Mouse (Mus musculus): ENCODE measurements at regions not wholly inside any gene's neighbourhood (a gene's known extent, or its start where the extent isn't known, plus 50 kb on each side); places are given as distances from the start of the nearest gene placed in this dataset.

DNA sequence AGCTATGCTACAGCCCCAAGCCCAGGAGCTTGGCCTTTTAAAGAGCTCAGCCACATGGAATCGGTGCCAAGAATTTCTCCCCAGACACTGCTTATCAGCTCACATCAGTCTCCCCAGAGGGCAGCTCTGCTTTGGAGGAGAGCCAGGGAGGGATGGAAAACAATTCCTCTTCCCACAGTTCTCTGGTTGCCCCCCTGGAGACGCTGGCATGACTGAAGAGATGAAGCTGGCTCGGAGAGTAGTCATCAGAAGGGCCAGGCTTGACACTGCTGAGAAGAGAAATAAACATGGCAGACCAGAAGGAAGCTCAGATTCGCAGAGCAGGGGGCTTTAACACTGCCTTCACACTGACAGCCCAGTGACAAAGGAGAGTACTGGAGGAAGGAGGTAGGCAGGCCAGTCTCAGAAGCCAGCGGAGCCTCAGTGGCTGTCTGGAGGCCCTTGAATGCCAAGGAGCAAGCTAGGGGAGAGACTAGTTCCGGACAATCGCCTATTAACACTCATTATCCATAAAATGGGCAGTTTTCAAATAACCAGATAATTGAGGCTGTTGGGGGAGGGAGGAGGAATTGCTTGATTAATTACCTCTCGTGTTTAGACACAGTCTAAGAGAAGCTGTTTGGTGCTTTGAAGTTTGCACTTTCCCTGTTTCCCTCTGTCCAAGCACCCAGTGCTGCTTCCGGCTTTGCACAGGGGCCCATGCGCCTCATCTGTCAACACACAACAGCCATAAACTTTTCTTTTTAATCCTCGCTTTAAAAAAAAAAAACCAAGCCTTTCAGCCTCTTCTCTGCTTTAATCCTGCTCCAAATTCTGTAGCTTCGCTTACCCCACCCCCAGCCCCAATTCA is 148.3 kb downstream of the Ddx1 start:
- no peak for DNase-seq (ENCODE audit: low spot score in 2 of 2)

DNA sequence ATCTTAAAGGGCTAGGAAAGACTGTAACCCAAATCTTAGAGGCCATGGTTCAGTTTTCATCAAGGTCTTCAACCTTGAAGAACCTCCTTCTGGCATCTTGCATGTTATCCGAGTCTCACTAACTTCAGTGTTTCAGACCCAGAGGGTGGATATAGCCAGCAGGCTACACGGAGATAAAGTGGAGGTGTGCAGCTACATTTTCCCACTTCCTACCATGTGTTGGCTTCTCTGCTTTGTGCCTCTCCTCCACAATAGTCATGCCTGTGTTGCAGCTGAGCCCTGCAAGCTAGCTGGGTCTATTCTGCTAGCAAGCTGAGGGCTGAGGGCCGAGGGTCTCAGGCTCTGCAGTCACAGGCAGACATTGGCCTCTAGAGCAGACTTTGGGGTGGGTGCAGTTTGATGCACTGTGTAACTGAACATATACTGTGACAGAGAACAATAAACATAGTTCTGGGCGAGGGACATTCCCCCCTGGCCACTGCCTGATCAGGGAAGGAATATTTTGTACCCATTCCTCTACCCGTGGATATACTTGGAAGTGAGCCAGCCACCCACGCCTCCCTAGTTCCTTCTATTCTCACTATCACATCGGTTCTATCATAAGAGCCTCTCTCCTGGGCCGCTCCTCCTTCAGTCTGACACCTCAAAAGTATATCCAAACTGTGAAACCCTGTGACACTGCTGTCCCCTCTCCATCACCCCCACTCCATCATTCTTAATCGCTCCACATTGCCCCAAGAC is 152.6 kb upstream of the Mycn start:
- peak; percentile 51 for DNase-seq (ENCODE audit: low spot score in 2 of 2)

DNA sequence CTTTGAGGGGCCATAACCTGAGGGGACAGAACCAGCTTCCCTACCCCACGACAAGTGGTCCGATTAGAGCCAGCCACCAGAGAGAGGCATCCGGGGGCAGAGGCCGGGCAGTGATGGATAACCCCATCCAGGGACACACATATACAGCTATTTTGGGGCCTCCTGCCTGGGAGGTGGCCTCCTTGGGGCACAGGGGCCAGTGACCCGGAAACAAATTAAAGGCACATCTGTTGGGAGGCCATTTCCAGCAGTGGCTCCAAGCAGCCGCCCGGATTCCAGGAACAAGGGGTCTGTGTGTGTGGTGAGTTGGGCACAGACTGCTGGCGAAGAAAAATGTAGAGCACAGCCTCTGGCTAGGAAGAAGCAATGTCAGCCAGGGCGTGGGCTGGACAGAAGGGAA is 144.2 kb upstream of the Mycn start:
- no peak for DNase-seq (ENCODE audit: low spot score in 2 of 2)

DNA sequence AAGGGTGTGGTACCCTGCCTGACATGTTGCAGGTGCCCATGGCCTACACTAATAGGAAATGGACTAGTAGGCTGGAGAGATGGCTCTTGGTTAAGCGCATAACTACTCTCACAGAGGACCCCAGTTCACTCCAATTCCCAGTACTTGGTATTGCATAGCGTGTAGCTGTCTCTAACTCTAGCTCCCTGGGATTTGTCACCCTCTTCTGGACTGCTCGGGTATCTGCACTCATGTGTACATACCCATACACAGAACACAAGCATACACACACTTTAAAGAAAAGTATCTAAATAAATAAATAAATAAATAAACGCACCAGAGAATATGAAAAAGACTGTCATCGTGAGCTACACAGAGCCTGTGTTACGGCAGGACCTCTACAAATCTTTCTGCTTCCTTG is 143.8 kb upstream of the Mycn start:
- DNase-seq (ENCODE audit: low spot score in 2 of 2), result no peak

DNA sequence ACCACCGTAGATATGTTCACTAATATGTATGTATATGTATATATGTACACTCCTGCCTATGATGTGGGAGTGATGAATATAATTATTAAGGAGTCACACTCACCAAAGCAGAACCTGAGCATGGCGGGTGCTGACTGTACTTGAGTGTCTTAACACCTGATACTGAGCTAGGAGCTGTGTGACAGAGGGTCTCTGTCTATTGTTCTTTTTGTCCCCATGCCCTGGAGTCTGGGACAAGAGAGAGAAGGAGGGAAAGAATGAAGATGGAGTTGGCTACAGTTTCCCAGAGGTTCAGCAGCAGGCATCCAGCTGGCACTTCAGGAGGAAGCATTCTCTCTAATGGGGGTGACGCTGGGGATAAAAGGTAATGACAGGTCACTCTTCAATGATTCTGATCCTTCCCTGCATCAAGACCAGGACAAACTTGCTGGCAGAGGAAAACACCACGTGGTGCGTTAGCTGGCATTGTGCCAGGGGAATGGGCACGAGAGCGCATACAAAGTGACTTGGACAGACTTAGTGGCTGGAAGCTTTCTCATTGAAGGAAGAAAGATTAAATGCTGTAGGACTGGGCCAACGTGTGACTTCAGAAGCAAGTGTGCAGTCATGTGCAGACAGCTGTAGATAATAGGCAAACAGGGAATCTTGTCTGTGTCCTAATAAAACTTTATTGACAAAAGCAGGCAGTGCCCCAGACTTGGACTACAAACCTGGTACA is 141.8 kb upstream of the Mycn start:
- peak in 1 of 2 experiments; percentile 17 for DNase-seq (ENCODE audit: low spot score in 2 of 2)

DNA sequence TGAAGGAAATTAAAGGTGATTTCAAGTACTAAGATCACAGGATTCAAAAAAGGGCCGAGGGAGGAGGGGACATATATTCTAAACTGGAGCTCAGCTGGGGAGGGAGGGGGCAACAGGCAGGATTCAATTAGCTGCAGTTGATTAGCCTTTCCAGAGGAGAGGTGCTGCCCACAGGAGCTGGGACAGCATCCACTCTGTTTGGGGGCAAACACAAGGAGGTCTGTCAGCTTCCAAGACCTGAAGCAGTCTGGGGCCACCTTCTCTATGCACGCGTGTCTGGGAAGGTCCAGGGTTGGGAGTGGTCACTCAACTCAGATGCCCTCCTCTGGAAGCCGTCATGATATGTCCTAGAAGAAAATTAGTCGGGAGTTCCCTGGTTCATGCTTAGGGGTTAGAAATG is 139.1 kb upstream of the Mycn start:
- no peak for DNase-seq (ENCODE audit: low spot score in 2 of 2)

DNA sequence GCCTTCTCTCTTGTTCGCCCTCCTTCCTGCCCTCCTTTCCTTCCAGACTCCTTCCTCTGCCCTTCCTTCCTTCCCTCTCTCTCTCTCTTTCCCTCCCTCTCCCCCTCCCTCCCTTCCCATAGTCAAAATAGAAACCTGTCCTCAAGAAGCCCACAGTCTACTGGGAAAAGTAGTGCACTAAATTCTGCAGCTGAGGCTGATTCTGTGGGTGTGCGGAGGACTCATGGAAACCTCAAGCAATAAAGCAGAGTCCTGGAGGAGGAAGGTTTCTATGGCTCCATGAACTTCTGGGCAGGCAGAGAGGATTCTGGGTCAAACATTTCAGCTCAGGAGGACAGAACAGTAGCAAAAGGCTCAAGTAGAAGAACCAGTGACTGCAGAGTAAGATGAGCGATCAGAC is 138.1 kb upstream of the Mycn start:
- DNase-seq (ENCODE audit: low spot score in 2 of 2), result peak in 1 of 2 experiments; percentile 17

DNA sequence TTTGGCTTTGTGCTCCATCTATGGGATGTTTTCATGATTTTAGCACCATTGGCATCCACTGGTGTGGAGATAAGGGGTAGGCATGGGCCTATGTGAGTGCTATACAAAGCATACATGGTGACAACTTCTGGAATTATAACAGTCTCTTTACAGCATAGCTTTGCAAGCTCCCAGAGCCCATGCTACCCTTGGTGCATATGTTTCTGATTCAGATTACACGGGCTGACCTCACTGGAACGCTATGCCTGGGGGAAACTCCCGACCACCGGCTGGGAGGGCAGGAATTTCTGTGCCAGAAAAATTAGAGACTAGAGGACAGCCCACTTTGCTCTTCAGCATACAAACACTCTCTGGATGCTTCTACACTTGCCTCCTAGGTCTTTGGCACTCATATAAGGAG is 136.0 kb upstream of the Mycn start:
- DNase-seq (ENCODE audit: low spot score in 2 of 2), result no peak

DNA sequence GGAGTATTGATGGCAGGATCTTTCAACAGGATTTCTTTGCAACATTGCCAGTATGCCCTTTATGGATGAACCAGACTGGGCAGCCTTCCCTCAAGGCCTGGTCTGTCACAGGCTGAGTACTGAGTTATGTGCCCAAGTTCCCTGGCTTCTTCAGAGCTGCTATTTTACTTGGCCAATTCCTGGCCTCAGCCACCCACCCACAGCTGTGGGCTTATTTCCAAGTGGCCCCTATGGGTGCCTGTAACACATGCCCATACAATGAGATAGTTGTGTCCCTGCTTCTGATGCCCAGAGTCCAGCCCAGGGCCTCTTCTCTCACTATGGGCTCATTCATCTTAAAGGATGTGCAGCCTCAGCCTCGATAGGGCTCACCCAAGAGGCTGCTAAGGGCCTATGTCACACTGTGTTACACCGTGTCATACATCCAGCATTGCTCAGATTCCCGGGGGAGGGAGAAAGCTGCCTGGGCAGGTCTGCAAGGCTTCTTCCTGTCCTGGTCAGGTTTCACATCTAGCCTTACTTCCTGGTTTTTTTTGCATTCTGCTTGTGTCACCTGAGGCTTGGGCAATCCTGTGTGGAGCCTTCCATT is 135.1 kb upstream of the Mycn start:
- no peak for DNase-seq (ENCODE audit: low spot score in 2 of 2)

DNA sequence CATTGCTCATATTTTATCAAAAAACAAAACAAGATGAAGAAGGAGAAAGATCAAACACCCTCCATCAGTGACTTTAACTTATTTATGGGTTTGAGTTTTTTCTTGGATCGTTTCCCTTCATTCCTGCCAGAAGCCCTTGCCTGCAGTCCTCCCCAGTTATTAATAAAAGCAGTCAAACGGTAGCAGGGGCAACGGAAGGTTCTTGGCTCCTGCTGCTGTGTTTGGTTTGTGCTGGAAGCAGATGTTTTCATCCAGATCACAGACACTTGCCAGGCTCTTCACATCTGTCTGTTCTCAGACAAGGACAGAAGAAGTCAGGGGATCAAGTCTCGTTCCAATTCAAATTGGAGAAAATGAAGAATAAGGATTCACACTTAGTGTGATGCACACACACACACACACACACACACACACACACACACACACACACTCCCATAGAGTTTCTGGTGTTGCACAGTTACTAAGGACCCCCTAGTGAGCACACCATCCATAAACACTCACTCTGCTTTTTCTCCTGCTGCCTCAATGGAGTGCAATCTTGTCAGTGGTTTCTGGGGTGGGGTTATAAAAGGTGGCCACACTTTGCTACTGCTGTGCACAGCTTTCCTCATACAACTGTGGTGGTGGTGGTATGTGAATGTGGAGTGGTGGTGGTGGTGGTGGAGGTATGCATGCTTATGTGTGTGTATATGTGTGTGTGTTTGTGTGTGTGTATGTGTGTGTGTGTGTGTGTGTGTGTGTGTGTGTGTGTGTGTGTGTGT is 131.6 kb upstream of the Mycn start:
- no peak for DNase-seq (ENCODE audit: low spot score in 2 of 2)

DNA sequence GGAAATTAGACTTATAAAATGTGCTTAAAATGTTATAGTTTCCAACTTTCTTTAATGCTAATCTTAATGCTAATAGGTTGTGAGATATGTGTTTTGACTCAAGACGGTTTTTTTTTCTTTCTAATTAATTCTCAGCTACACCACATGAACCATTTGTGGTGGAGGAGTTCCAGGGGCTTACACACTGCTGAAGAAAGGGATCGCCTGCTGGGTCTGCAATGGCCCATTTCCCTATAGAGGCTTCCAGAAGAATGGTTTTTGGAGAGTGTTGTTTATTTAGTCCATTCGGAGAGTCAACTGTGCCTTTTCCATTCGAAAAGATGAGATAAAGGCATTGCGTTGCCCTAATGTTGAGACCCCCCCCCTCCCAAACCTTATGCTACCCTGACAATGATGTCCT is 125.6 kb upstream of the Mycn start:
- DNase-seq (ENCODE audit: low spot score in 2 of 2), result no peak

DNA sequence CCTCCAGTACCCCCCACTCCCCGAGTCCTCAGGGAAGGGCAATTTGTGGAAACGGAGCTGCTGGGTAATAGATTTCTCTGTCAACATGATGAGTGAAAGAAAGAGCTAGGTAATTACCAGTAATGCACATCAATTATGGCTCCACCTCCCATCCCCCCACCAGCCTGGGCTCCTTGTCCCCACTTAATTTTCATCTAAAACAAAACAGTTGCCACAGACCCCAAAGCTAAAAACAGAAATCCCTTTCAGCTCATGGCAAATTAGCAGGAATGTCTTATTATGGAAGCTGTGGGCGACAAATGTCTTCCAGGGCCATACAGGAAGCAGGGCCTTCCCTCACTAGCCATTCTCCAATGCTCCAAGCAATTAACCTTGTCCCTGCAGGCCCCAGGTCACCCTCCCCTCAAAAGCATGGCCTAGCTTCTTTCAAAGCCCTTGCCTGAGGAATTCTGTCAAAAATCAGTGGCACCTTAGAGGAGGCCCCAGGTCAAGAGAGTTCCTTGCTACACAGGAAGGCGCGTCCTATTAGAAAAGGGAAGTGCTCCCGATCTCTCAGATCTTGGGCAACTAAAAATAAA is 125.0 kb upstream of the Mycn start:
- DNase-seq (ENCODE audit: low spot score in 2 of 2), result no peak

DNA sequence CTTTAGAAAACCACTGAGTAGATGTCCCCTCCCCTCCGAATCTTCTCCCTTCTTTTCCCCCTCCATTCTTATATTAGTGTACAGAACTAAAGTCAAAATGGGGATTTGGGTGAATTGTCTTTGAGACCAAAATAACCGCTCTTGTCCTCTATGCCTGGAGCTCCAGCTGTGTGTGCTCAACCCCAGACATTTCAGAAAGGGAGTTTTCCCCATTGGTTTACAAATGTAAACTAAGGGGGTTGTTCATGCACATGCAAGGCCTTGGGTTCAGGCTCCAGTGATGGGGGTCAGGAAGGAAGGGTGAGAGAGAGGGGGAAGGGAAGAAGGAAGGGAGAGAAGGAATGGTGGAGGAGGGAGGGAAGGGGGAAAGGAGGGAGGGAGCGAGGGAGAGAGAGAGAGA is 117.8 kb upstream of the Mycn start:
- DNase-seq (ENCODE audit: low spot score in 2 of 2), result no peak

DNA sequence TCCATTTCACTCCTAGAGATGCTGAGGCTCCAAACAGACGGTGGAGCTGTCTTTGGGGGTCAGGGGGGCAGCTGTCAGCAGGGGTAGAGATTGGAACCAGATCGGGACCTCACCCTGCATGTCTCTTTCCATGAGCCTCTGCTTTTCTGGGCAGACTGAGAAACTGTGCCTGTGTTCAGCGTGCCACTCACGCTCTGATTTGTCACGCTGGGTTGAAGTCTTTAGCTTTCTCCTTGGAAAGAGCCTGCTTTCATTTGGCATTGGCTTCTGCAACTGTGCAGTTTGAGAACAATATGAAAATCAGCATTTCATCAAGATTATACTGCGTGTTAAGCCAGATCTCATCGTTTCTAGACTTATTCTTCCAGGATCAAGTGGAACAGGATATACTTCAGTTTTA is 114.5 kb upstream of the Mycn start:
- peak in 1 of 2 experiments; percentile 25 for DNase-seq (ENCODE audit: low spot score in 2 of 2)

DNA sequence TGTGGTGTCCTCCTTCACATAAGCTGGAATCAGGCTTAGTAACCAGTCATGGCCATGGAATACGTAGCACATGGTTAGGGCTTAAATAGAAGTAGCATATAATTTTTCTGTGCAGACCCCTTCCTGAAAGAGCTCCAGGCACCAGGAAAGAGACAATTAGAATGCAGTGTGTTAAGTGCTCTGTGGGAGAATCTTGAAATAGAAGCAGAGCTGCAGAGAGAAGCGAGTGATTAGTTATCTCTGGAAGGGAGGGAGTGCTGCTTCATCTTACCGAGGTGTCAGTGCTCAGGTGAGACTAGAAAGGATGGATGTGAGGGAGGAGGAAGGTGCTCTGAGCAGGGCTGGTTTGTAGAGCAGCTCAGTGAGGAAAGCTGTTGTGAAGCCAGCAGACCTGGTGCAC is 112.9 kb upstream of the Mycn start:
- DNase-seq (ENCODE audit: low spot score in 2 of 2), result no peak

DNA sequence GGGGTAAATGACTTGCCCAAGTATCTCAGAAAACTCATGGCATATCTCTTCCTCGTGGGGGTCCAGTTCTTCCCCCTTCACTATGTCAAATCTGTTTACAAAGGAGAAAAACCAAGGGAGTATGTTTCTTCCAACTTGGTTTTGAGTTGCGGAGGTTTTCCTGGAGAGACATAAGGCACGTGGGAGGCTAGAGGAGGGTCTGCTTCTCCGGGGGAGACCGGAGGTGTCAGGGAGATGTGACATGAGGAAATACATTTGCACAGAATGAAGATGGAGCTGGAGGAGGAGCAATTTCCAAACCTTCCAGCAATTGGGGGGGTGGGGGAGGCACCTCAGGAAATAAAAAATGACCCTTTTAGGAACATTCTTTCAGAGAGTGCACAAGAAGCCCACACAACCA is 112.0 kb upstream of the Mycn start:
- DNase-seq (ENCODE audit: low spot score in 2 of 2), result peak; percentile 28 to 53

DNA sequence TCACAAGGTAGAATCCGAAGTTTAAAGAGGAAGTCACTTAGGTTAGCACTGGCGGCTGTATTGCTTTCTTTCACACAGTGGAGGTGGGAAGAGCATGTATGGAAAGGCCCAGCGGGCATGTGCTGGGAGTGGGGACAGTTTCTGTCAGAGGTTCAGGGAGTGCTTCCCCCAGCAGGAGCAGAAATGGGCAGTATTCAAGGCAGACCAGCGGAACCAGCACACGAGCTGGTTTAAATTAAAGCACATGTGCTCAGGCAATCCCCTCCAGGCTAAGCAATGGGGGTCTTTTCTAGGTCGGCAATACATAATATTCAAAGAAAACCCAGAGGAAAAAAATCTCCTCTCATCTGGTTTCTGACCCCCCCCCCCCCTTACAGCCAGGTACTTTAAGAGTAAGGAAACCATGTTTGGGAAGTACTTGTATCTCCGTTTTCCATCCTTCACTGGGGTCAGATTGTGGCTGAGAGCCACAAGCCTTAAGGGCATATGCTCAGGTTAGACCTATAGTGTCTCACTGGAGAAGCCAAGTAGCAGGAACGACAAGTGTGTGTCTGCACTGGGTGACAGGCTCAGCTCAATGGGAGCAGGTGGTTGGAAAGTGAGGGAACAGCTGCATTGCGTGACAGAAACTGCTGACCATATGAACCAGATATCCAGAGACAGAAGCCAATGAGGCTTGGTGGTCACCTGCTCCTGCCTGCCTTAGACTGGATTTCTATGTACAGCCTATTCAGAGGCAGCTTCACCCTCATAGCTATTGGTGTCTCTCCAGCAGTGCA is 111.3 kb upstream of the Mycn start:
- no peak for DNase-seq (ENCODE audit: low spot score in 2 of 2)

DNA sequence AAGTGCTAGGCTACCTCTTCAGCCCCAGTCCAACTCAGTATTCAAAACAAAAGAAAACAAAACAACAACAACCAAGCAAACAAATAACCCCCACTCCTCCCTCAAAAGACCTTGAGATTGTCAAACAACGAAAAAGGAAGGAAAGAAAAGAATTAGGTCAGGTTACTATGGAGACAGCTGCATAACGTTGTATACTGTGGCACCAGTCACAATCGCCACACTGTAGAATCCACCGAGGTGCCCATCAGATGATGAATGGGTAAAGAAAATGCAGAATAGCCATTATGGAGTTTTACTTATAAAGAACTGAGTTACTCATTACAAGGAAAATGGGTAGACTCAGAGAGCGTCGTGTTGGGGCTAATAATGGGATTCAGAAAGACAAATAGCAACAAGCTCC is 110.5 kb upstream of the Mycn start:
- DNase-seq (ENCODE audit: low spot score in 2 of 2), result no peak

DNA sequence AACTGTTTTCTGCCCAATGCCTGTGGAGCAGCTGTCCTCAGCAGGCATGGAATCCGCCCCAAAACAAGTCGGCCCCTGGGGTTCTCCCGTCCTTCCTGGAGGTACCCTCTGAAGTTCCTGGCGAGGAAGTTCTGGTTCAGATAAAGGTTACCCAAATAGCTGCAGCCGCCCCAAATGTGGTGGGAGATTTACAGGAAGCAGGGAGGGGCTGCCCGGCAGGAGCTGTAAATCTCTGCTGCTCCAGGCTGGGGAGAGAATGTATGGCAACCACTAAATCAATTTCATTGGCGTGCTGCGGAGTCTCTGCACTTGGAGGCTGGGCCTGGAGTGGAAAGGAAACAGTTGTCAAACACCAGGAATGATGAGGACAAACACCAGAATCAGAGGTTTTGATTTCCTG is 107.9 kb upstream of the Mycn start:
- no peak for DNase-seq (ENCODE audit: low spot score in 2 of 2)

All from left cerebral cortex, adult 18-20 months (tissue).